Mouse (Mus musculus): ENCODE results near the gene Fam19a1.

- TF ChIP-seq POLR2A (IDR thresholded peaks at IDR 0.05; ENCODE audit: borderline replicate concordance, control insufficient read depth, low read depth, low read length) (no peak), CTCF (IDR thresholded peaks at IDR 0.05; ENCODE audit: control insufficient read depth, insufficient read depth, low read length) (no peak)
These were observed 41.4 kb upstream of the Fam19a1 start for GRCm38 (mm10) chr6:96071567-96071966.

All from bone marrow, adult 2 months (tissue).